Mouse (Mus musculus): ENCODE measurements at regions not wholly inside any gene's neighbourhood (a gene's known extent, or its start where the extent isn't known, plus 50 kb on each side); places are given as distances from the start of the nearest gene placed in this dataset.

DNA sequence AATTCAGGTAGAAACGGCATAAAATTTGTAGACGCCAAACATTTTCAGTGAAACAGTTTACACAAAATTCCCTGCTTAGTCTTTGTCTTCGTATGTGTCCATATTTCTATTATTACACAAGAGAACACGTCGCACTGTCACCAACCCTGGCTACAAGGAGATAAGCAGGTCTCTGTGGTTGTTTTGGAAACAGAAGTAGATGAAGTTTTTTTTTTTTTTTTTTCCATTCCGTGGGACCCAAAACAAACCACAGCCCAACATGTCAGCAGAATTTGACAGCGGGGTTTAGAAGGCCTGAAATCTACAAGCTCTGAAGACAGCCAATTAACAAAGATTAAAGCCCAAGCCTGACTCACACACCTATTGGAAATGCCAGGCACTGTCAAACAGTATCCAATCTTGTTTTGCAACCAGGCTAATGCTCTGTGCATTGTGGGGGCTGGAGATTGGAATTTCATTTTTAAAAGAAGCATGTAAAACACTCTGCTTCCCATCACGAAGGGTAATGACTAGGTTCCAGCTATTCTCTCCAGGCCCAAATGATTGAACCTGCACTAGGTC is 428.5 kb upstream of the Btbd3 start:
- DNase-seq (ENCODE audit: inconsistent ontology term), result peak; percentile 75

DNA sequence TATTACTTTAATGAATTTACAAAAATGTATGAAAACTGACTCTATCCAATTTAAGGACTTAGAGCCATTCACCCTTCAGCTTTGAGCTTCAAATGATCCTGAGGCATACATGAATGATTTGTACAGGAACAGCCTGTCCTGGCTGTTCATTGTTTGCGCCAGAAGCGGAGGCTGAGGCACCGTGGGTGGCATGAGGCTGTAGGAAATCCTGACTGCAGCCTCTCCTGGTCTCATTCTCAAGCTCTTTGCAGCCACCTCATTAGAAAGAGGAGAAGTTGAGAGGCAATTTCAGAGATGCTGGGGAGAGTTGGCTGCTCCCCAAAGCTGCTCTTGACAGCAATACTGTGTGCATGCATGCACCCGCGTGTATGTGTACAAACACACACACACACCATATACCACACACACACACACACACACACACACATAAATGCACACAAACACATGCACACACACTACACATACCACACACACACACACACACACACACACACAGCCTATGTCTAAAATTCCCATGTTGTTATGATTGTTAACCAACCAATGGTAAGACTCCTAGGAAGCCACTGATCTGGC is 434.9 kb upstream of the Btbd3 start:
- DNase-seq (ENCODE audit: inconsistent ontology term), result no peak

DNA sequence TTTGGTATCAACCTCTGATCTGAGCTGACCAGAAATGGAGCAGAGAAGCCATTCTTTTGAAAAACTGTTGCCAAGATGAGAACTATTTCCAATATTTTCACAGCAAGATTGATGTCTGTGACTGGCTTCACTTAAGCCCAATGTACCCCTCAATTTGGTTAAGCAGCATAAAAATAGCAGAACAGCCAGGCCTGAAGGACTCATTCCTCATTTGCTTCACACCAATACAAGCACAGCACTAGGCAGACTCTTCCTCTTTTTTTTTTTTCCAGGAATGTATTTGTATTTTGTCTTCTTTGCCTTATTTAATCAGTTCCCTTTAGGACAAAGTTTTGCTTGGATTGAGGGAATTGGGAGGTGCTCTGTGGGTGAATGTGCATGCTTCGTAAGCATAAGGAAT is 441.4 kb upstream of the Btbd3 start:
- no peak for DNase-seq (ENCODE audit: inconsistent ontology term)

DNA sequence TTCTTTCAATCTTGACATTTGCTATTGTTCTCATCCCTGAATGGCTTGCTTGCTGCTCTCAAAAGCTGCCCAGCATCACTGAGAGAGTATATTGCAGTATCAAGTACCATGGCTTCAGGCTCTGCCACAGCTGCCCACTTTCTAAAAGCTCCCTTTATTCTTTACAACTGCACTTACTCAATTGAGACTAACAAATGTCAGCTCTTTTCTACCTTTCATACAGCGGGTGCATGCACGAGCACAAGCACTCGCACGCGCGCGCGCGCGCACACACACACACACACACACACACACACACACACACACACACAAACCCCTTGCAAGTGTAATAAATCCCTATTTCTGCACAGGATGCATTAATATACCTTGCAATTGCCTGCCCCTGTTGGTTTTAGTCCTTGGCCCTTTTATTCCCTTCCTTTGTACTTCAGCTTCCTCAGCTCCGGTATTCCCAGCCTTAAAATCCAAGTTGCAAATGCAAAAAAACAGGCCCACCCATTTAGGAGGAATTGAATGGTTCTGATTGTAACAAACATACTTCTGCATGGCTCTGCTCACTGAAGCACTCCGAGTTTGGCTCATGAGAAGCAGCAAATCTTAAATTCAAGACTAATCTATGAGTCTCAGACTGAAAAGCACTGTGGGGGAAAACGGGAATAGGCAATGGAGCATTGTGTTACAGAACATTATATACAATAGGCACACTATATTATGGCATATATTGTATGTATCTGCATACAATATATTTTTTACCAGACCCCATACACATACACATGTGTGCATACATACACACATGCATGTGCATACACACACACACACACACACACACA is 447.7 kb upstream of the Btbd3 start:
- DNase-seq (ENCODE audit: inconsistent ontology term), result no peak

DNA sequence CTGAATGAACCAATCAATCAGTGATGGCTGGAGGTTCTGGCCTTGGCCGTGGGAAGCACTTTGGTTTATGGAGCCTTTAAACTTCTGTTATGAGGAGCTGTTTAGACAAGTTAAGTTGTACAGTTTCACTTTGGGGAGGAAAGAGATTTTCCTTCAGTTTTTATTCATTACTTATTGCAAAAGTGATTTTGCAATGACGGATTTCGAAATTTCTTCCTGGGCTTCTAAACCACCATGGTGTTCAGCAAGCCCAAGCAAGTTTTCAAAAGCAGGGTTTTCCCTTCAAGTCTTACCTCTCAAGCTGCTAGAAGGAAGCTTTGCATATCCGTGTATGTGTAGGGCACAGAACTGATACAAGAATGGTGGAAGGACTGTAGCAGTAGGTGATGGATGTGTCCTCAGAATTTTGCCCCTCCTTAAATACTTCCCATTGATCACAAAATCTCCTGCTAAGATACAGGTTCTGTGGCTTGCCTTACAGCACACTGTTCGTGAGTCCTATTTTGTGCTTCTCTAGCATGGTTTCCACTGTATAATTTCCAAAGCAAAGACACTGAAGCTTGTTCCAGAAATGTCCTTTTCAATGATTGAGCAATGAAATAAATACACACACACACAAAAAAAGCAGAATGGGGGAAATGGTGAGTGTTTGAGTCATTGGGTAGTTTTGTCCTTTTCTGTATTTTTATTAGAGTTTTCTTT is 448.6 kb upstream of the Btbd3 start:
- no peak for DNase-seq (ENCODE audit: inconsistent ontology term)

DNA sequence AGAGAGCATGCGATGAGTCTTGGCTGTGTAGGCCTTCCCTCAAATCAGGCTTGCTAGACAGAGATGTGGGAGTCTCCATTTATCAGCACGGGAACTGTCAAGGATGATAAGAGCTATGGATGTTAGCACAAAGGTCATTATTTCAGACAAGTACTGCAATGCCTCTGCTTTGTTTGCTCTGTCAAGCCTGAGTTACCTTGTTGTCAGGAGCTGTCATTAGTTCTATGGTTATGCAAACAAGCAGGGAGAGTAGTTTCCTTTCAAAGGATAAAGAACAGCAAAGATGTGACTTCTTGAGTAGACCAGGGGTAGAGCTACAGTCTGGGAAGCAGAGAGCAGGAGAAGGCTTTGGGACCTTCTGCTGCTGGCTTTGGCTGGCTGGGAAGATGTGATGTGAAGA is 461.5 kb upstream of the Btbd3 start:
- DNase-seq (ENCODE audit: inconsistent ontology term), result no peak

DNA sequence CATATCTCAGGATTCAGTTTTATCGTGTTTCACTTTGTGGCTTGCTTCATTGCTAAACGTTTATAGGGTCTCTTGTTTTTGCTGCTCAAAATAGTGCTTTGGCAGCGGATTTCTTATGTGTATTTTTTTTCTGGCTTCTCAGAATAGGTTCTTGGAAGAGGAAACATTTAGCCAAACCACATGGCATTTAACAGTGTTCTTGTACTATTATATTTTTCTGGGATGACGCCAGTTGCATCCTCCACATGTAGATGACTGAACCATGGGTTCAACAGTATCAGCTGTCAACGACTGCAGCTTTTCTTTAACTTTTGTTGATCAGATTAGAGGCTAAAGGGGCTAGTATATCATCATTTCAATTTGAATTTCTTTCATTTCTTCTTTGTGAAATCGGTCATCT is 472.3 kb upstream of the Btbd3 start:
- no peak for DNase-seq (ENCODE audit: inconsistent ontology term)

DNA sequence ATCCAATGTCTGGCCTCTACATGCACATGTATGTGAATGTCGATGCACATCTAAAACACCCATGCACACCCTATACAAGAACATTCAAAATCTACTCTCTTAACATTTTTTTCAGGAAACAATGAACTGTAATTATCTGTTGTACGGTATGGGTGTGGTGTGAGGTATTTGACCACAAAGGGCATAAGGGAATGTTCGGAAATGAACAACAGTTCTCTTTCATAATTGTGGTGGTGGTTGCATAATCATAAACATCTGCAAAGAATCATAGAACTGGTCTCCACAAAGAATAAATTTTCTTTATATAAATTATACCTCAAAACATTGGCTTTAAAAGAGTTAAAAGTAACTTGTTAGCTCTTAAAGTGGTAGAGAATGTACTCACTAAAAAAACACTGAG is 478.9 kb upstream of the Btbd3 start:
- DNase-seq (ENCODE audit: inconsistent ontology term), result no peak

DNA sequence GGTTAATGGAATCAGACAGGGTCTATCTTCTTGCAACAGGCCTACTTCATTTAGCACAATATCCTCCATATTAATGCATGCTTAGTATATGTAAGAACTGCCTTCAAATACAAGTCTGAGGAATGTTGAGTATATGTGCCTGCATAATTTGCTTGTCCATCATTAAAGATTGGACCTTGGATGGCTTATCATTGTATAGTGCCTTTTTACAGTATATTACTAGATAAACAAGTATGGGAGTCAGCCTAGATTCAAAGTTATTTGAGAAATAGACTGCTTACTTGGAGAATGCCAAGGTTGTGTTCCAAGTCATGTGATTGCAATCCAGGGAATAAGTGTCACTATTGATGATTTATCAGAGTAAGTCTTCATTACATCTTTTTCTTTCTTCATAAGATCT is 491.6 kb upstream of the Btbd3 start:
- no peak for DNase-seq (ENCODE audit: inconsistent ontology term)

DNA sequence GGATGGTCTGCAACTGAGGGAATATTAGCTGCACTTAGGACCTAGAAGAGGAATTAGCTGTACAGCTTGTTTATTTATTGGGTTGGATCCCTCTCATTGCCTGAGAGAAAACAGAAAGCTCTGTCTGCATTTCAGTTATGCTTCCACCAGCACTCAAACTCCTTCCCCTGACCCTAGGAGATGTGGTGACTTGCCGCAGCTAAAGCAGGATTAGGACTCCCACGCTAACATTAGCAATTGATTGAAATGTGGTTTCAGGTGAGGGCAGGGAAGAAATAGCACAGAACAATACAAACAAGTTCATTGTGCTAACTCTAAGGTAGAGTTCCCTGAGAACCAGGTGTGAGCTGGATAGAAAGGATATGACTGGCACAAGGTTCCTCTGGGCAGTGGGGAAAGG is 496.9 kb upstream of the Btbd3 start:
- DNase-seq (ENCODE audit: inconsistent ontology term), result no peak

DNA sequence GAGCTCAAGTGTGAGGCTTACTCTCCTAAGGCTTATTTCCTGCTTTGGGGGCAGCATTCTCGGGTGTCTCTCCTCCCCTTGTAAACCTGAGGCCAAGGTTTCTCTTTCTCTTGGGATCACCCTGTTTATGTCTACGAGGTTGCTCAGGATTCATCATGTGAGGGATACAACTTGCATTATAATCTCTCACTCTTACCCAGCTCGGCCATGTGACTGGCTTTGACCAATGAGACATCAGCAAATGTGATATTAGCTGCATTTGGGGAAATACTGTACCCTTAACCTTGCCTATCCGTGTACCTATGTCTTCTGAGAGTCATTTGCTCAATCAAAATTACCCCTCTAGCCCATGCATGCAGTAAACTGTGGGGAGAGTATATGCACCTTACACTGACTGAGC is 498.0 kb upstream of the Btbd3 start:
- DNase-seq (ENCODE audit: inconsistent ontology term), result no peak

DNA sequence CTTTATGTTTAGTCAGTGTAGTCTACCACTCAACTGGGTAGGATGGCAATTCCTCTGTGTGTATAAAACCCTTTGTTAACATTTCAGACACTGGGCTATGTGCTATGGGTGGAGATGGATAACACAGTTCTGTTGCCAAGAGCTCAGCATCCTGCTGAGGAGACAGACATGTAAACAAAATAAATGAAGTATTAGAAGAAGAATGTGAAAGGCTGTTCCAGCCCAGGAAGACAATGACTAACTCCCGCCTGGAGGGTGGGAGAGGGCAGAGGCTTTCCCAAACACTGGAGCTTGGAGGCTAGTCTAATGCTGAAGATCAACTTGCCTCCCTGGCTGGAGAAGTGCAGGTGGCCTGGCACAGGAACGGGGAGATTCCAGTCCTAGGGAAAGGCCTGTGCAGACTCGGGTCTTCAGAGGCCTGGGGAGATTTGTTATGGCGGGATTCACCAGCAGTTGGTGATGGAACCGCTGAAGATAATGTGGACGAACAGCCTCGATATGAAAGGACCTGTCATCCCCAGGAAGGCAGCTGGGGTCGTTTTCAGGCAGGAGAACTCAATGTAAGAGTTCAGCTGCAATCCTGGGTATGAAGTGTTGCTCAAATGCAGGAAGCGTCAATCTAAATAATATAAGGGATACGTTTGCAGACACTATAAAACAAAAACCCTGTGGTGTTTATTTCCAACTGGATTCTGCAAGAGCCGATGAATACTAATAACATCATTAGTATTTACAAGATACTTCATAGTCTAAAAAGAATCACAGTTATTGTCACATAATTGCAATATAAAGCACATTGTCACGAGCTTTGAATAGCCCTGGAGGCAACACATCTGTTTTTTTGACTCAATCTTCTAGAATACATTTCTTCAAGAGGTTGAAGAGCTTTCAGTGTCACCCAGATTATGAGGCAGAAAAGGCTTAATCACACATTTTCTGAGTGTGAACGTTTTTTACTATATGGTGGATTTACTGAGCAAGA is 498.8 kb upstream of the Btbd3 start:
- peak; percentile 78 for DNase-seq (ENCODE audit: inconsistent ontology term)

DNA sequence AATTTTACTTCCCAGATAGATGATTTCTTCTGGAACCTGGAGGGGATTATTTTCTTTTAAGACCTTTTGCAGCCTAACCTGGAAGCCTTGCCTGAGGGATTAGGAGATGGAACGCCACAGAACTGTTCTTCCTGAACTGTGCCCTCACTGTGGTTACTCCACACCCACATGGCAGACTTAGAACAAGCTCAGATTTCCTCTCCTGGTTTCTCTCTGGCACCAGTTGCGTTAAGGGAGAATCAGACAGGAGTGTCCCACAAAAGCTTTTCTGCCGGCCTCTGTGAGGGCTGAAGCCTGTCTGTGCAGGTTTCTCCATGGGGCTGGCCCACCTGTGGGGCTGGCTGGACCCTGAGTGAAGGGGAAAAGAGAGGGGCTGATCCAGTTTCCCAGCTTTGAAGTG is 500.1 kb upstream of the Btbd3 start:
- DNase-seq (ENCODE audit: inconsistent ontology term), result peak; percentile 21

DNA sequence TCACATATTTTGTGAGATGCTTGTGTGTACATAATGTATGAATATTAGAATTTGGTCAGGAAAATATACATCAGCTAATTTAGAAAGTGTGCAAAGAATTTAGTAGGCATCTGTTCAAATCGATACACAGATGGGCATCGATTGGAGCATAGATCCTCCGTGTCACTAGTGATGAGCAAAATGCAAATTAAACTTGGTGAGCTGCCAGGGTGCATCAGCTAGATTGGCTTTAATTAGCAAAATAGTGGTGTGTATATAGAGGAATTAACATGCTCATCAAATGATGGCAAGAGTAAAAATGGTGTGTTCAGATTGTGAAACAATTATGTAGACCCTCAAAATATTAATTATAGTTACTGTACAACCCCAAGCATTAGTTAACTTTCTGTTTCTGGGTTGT is 501.9 kb upstream of the Btbd3 start:
- DNase-seq (ENCODE audit: inconsistent ontology term), result no peak

DNA sequence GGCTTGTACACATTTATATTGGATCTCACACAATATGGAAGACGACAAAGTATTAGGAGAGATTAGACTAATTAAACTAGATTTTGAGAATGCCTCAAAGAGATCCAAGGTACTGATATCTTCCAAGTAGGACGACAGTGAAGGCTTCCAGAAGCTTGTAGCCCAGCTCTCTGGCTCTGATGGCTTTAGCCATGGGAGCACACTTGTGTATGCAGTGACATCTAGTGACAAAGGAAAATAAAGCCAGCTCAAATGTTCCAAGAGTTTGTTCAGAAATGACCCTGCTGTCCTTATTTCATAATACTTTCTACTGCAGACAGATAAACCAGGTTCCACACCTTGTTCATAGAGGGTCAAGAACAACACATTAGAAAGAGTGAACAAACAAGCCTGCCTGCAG is 524.0 kb upstream of the Btbd3 start:
- DNase-seq (ENCODE audit: inconsistent ontology term), result peak; percentile 53

DNA sequence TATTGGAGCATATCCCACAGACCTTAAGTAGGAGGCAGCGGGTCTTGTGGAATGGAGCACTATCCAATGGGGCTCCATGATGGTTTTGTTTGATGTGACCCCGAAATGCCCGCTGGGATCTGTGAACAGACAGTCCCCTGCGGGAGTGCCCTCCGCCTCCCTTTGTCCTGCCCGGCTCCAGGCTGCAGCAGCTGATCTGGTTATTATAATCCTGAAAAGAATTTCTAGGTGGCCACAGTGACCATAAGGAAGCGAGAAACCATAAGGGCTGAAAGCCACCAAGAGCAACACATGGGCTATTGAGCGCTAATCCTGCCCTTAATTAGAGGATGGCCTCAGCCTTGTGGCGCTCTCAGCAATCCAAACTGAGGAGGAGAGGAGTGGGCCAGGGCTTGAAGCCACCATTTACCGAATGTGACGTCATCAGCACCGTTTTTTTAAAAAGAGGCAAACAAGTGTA is 525.9 kb upstream of the Btbd3 start:
- DNase-seq (ENCODE audit: inconsistent ontology term), result peak; percentile 22

DNA sequence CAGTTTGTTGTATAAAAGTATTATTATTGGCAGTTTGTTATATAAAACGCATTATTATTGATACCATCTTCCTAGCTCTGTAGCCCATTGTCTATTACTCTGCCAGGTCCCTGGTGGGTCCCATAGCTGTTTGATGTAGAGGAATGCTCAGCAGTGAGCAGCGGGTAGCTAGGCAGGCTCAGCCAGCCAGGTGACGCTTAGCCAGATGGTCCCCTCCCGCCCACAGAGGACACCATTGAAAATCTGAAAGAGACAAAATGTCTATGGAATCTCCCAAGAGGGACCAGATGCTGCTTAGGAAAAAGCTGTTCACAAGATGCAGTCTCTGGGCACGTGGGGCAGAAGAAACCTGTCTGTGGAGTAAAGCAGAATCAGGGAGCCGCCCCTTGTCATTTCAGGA is 526.5 kb upstream of the Btbd3 start:
- DNase-seq (ENCODE audit: inconsistent ontology term), result no peak

DNA sequence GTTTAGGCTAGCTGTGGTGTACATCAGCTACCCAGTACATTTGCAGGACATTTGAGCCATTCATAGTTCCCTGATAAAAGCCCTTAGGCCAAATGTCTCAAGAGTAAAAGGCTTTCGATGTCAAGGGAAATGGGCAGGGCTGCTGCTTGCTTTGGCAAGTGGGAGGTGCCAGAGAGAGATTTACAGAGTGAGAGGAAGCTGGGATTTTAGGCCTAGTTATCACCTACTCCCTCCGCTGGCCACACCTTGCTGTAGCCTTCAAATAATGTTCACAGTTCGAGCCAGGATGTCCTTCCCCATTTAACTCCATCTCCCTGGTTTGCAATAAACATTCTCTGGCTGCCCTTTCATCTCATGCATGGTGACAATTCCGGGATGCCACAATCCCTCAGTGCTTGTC is 527.2 kb upstream of the Btbd3 start:
- DNase-seq (ENCODE audit: inconsistent ontology term), result no peak

DNA sequence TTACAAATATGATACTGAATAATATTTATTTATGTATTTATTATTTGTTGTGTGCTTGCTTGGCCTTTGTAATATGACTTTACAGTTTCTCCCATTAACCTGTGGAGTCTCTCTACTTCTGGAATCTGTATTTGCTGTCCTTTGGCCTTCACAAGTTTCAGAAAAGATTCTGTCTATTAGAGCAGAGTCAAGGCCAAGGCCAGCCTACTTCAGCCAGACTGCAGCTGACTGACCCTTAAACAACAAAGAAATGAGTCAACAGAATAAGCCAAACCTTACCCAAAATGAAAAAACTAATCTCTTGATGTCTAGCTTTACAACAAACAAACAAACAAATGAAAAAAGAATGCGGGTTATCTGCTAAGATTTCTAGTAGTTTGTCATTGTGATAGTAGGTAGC is 532.7 kb upstream of the Btbd3 start:
- DNase-seq (ENCODE audit: inconsistent ontology term), result no peak

DNA sequence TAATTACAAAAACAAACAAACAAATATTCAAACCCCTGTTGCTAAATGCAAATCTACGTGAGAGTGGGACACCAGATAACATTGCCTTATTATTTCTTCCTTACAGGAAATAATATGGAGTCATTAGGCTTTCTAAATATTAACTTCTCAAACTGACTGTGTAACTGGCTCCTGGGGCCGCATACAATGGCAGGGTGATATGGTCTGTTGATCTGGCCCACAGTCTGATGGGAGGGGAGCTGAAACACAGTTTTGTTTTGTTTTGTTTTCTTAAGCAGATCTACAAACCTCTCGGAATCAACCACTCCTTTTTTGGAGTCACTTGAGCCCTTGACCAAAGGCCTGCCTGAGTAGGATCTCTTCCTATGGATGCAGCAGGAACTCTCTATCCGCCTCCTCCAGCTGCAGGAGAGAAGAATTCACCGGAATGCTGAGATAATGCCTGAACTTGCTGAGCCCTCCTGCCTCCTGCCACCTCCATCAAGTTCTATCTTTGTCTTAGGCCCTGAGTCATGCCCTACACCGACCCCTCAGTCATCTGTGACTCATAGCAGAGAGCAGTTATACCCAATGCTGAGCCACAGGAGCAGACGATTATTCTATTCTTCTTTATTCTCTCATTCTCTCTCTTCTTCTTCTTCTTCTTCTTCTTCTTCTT is 534.5 kb upstream of the Btbd3 start:
- DNase-seq (ENCODE audit: inconsistent ontology term), result peak; percentile 67

DNA sequence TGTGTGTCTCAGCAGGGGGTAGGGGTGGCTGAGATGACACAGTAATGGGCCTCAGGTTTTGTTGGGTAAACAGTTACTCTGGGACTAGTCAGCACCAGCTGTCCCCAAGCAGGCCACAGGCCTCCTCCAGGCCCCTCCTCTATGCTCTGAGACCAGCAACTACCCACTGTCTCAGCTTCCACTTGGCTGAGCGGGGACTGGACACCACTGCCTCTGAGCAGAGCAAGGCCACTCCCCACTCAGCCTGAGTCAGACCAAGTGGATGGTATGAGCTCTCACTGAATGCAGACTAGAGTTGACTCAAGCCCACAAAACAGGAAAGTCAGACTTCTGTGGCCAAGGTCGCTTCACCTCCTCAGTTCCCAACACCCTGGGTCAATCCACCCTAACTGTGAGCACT is 540.5 kb upstream of the Btbd3 start:
- DNase-seq (ENCODE audit: inconsistent ontology term), result peak; percentile 76

Measured in Muller cell, postnatal 12 days (primary cell).